Mouse (Mus musculus) midbrain, embryonic 13.5 days (tissue): ENCODE data around the gene Chd1l. TPM values are rescaled to one million over a fixed set of nuclear protein-coding genes. Genes with fewer than 3 reads are reported as not detected.
A peak's percentile ranks its signal among the peaks of the same experiment; 100 is the strongest.

Experiments
- ATAC-seq: fragments of 200-750 bp; cut with Nextera tagmentation; 2 replicates; pipeline ENCODE4 v1.8.0; 2017; ENCODE audit warnings: mild to moderate bottlenecking, moderate TSS enrichment, moderate library complexity
- H3K27ac ChIP-seq: fragments of 300-500 bp; sonication (generic); 2 replicates; pipeline ENCODE4 v1.5.1; 2015; ENCODE audit warnings: inconsistent platforms, mild to moderate bottlenecking, moderate library complexity
- H3K27me3 ChIP-seq: fragments of 300-500 bp; sonication (generic); 2 replicates; pipeline ENCODE4 v1.6.1; 2015; ENCODE audit warnings: mild to moderate bottlenecking, inconsistent platforms
- H3K36me3 ChIP-seq: fragments of 300-500 bp; sonication (generic); 2 replicates; pipeline ENCODE4 v1.6.1; 2015; ENCODE audit warnings: mild to moderate bottlenecking, inconsistent platforms
- H3K4me1 ChIP-seq: fragments of 300-500 bp; sonication (generic); replicated peaks from 2 replicates; pipeline ENCODE4 v1.6.1; 2015; ENCODE audit warnings: inconsistent platforms
- H3K4me2 ChIP-seq: fragments of 300-500 bp; sonication (generic); replicated peaks from 2 replicates; pipeline ENCODE4 v1.6.1; 2015; ENCODE audit warnings: moderate library complexity, mild to moderate bottlenecking, inconsistent platforms
- H3K4me3 ChIP-seq: fragments of 300-500 bp; sonication (generic); replicated peaks from 2 replicates; pipeline ENCODE4 v1.5.1; 2015; ENCODE audit warnings: mild to moderate bottlenecking, inconsistent platforms
- H3K9ac ChIP-seq: fragments of 300-500 bp; sonication (generic); replicated peaks from 2 replicates; pipeline ENCODE4 v1.6.1; 2015; ENCODE audit warnings: mild to moderate bottlenecking, inconsistent platforms
- H3K9me3 ChIP-seq: fragments of 300-500 bp; sonication (generic); 2 replicates; pipeline ENCODE4 v1.6.1; 2016; ENCODE audit warnings: mild to moderate bottlenecking, inconsistent platforms
- WGBS: fragments of 180-500 bp; shearing (Covaris S2); methylation state at CpG from one replicate; pipeline ENCODE4 v1.1.7; 2015; 5-methylcytosine and 5-hydroxymethylcytosine counted together
- polyA plus RNA-seq: library from polyadenylated mRNA; unstranded; fragments of >200 nt; fragmentation: Nextera tagmentation; extraction: Ambion mirVana; gene quantifications from 2 replicates; pipeline ENCODE4 v1.2.1, GENCODE M21; 2015

Gene Chd1l
- polyA plus RNA-seq, 1 experiment from 2014 or later: 8.2 TPM

DNA sequence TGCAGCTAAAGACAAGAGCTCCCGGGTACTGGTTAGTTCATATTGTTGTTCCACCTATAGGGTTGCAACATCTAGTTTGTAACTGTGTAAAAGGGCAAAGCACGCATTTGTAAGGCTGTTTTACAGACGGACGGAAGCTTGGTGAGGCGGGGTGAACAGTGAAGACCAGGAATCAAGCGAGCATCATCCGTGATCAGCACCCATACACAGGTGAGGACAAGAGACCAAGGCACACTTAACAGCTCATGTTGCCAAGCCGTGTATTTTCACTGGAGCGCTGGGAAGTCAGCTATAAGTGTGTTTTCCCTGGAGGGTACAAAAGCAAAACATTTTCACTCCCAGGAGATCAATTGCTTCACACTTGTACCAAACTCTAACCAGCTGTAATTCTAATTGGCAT, 36.2 kb downstream of the Chd1l start:
- no peak for ATAC-seq
- Histone ChIP-seq H3K27ac (no peak overlapping the region), H3K9ac (no peak overlapping the region), H3K4me1 (no peaks in the 10 kb centered on the region), H3K4me3 (no peak overlapping the region), H3K27me3 (no peaks in the 10 kb centered on the region), H3K9me3 (no peaks in the 10 kb centered on the region), H3K4me2 (no peak overlapping the region), H3K36me3 (no peaks in the 10 kb centered on the region)
- 88% methylated on average over 9 of the region's 9 CpGs for WGBS

DNA sequence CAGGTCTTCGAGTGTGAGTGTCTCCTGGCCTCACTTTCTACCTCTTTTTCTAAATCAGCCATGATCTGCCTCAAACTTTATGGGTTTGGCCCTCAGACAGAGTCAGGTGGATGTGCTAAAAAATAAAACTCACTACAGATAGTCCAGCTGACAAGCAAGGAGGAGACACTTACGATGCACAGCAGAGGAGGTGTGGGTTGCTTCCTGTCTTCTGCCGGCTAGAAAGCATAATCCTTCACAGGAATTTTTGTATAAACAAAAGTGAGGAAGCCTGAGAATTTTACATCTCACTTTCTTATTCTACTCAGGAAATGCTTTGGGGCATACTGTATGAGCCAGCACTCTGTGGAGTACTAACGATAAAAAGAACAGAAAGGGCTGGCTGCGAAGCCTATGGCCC, 45.4 kb downstream of the Chd1l start:
- no peaks in the 10 kb centered on the region for H3K4me1 ChIP-seq
- H3K4me2 ChIP-seq: no peak overlapping the region
- H3K4me3 ChIP-seq: no peak overlapping the region
- no peak overlapping the region for H3K27ac ChIP-seq
- peaks cover 12% of the 10 kb centered on the region; the same call in 1 of the 2 replicates for H3K36me3 ChIP-seq
- ATAC-seq: no peak
- H3K27me3 ChIP-seq: no peaks in the 10 kb centered on the region
- H3K9ac ChIP-seq: no peak overlapping the region
- WGBS: 83% methylated on average over 5 of the region's 5 CpGs
- no peaks in the 10 kb centered on the region for H3K9me3 ChIP-seq

DNA sequence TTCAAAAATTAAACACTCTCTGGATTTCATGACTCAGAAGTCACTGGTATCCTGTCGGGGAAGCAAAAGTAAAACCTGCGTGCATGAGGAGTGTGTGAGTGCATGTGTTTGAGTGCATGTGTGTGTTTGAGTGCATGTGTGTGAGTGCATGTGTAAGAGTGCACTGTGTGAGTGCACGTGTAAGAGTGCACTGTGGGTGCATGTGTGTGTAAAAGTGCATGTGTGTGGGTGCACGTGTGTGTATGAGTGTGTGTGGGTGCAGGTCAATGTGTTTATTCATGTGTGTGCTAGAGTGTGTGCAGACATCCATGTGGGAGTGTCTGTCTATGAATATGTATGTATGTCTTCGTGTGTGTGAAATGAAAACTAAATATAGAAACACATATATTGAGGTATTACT, 51.4 kb downstream of the Chd1l start:
- no peaks in the 10 kb centered on the region for H3K4me1 ChIP-seq
- no peak overlapping the region for H3K9ac ChIP-seq
- H3K4me3 ChIP-seq: no peak overlapping the region
- peaks cover 5% of the 10 kb centered on the region; the same call in 1 of the 2 replicates for H3K36me3 ChIP-seq
- H3K4me2 ChIP-seq: no peak overlapping the region
- no peak overlapping the region for H3K27ac ChIP-seq
- H3K9me3 ChIP-seq: no peaks in the 10 kb centered on the region
- 90% methylated on average over 5 of the region's 5 CpGs for WGBS
- no peaks in the 10 kb centered on the region for H3K27me3 ChIP-seq
- no peak for ATAC-seq

DNA sequence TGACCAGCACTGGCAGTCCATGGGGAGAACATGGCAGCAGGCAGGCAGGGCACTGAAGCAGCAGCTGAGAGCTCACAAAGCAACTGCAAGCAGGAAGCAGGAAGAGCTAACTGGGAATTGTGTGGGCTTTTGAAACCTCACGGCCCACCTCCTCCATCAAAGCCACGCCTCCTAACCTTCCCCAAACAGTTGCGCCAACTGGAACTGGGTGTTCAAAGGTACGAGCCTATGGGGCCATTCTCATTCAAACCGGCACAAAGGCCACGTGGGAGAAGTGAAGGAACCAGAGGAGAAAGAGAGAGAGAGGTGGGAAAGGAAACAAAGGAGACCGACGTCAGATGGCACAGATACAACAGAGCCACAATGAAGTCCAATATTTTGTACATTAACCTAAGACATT, 63.8 kb downstream of the Chd1l start:
- ATAC-seq: no peak
- no peak overlapping the region for H3K27ac ChIP-seq

DNA sequence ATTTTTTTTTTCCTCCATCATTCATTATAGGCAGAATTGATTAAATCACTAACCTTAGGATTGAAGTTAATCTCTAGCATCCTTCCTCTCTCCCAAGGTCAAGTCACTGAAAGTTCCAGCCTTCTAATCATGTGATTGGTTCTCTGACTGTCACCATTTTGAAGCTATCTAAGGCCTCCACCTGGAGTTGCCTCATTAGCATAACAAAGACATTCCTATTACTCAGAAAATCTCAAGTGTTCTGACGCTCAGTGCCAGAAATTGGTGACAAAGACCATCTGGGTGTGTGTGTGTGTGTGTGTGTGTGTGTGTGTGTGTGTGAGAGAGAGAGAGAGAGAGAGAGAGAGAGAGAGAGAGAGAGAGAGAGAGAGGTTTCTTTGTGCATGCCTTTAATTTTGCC, 69.8 kb downstream of the Chd1l start:
- Histone ChIP-seq H3K27me3 (no peaks in the 10 kb centered on the region), H3K27ac (no peak overlapping the region), H3K9ac (no peak overlapping the region), H3K36me3 (no peaks in the 10 kb centered on the region), H3K4me3 (no peak overlapping the region), H3K4me2 (no peak overlapping the region), H3K4me1 (0 out of 2 replicates have a peak, but pooled peaks cover 4% of the 10 kb centered on the region), H3K9me3 (no peaks in the 10 kb centered on the region)
- no peak for ATAC-seq
- 0% methylated on average over 1 of the region's 1 CpGs for WGBS

More for the DNA sequence above, 63.8 kb downstream of the Chd1l start:
- Histone ChIP-seq H3K9ac (no peak overlapping the region), H3K4me1 (no peaks in the 10 kb centered on the region), H3K4me2 (no peak overlapping the region), H3K36me3 (no peaks in the 10 kb centered on the region), H3K9me3 (no peaks in the 10 kb centered on the region), H3K27me3 (no peaks in the 10 kb centered on the region), H3K4me3 (no peak overlapping the region)
- WGBS: 35% methylated on average over 8 of the region's 8 CpGs

DNA sequence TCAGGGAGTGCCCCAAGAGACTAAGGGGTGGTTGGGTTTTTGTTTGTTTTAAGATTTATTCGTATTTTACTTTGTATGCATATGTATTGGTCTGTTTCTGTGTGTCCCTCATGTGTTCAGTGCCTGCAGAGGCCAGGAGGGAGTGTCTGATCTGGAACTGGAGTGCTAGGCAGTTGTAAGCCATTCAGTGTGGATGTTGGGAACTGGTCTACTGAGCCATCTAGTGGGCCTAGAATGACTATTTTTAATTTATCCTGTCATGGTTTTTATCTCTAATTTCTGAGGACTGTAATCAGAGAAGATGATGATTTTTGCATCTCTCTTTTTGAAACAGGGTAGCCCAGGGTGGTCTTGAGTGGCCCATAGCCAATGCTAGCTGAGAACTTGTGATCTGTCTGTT, 71.4 kb downstream of the Chd1l start:
- H3K9ac ChIP-seq: no peak overlapping the region
- WGBS: 61% methylated on average over 1 of the region's 1 CpGs
- no peaks in the 10 kb centered on the region for H3K27me3 ChIP-seq

DNA sequence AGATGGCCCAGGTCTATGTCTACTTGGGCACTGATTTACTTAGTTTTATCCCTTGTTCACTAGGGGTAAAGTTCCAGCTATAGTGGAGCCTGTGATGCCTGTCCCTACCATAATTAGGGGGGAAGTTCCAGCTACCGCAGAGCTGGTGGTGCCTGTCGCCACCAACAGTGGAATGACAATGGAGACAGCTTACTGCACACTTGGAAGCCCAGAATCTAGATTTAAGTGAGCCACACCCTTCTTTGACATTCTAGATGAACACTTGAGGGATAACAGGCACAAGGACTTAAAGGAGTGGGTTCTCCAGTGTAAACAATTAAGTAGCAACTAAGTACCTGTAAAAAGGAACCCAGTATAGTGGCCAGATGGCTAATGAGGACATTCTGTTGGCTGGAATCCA, 73.0 kb downstream of the Chd1l start:
- H3K4me3 ChIP-seq: no peak overlapping the region
- 0 out of 2 replicates have a peak, but pooled peaks cover 4% of the 10 kb centered on the region for H3K4me1 ChIP-seq
- H3K27me3 ChIP-seq: no peaks in the 10 kb centered on the region
- H3K4me2 ChIP-seq: no peak overlapping the region
- H3K27ac ChIP-seq: no peak overlapping the region
- no peaks in the 10 kb centered on the region for H3K9me3 ChIP-seq
- 83% methylated on average over 2 of the region's 2 CpGs for WGBS
- no peak overlapping the region for H3K9ac ChIP-seq
- ATAC-seq: no peak
- H3K36me3 ChIP-seq: no peaks in the 10 kb centered on the region

More for the DNA sequence above, 71.4 kb downstream of the Chd1l start:
- H3K9me3 ChIP-seq: no peaks in the 10 kb centered on the region
- 0 out of 2 replicates have a peak, but pooled peaks cover 4% of the 10 kb centered on the region for H3K4me1 ChIP-seq
- no peaks in the 10 kb centered on the region for H3K36me3 ChIP-seq
- H3K27ac ChIP-seq: no peak overlapping the region
- no peak for ATAC-seq
- H3K4me3 ChIP-seq: no peak overlapping the region
- no peak overlapping the region for H3K4me2 ChIP-seq

DNA sequence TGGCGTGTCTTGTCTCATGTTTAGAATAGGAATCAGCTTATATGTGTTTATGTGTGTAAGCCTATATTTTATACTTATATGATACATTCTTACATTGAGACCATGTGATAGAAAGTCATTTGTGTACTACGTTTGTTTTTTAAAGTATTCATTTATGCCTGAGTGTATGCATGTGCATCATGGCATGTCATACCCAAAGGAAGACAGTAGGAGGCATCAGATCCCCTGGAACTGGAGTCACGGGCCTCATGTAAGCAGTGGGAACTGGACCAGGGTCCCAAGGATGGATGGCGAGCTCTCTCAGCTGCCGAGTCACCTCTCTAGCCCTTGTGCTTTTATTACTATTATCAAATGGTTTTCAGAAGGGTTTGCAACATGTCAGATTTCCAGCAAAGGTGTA, 74.3 kb downstream of the Chd1l start:
- Histone ChIP-seq H3K4me2 (no peak overlapping the region), H3K4me3 (no peak overlapping the region), H3K27ac (no peak overlapping the region), H3K9me3 (no peaks in the 10 kb centered on the region), H3K4me1 (0 out of 2 replicates have a peak, but pooled peaks cover 4% of the 10 kb centered on the region), H3K36me3 (no peaks in the 10 kb centered on the region), H3K27me3 (no peaks in the 10 kb centered on the region), H3K9ac (no peak overlapping the region)
- ATAC-seq: no peak
- WGBS: 91% methylated on average over 5 of the region's 5 CpGs

DNA sequence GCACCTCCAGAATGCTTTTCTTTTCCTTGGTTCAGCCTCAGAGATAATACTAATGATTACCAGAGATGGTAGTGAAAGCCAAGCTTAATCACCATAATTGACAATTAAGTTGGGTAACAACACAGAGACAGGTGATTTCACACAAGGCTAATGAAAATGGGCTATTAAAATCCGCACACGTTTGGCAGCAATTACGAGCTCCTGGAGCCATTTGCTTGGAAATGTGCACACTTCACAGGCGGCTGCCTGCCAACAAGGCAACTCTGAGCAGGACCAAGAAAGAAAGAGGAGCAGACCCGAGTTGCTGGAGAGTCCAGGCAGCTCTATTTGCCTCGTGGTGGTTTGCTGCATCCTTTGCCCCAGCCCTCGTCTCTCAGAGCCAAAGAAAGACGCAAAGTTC, 84.5 kb downstream of the Chd1l start:
- Histone ChIP-seq H3K9ac (no peak overlapping the region), H3K27ac (no peak overlapping the region), H3K9me3 (no peaks in the 10 kb centered on the region), H3K27me3 (no peaks in the 10 kb centered on the region), H3K4me1 (peaks cover 15% of the 10 kb centered on the region), H3K4me2 (no peak overlapping the region), H3K36me3 (no peaks in the 10 kb centered on the region), H3K4me3 (no peak overlapping the region)
- no peak for ATAC-seq
- WGBS: 75% methylated on average over 8 of the region's 8 CpGs

DNA sequence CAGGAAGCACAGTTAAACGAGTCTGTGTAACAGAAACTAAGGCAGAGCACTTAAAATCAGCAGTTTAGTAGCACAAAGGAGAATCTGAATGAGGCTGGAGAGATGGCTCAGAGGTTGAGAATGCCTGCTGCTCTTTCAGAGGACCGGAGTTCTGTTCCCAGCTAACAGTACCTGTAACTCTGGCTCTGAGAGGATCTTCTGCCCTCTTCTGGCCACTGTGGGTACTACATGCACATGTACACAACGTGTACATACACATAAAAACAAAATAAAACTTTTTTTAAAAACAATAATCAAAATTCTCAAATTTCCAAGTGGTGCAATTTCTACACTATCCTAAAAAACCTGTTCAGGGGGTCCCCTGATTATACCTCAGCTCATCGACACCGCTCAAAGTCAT, 85.2 kb downstream of the Chd1l start:
- Histone ChIP-seq H3K36me3 (no peaks in the 10 kb centered on the region), H3K4me1 (peaks cover 15% of the 10 kb centered on the region), H3K4me3 (no peak overlapping the region), H3K4me2 (no peak overlapping the region), H3K9ac (no peak overlapping the region), H3K27me3 (no peaks in the 10 kb centered on the region), H3K27ac (no peak overlapping the region), H3K9me3 (no peaks in the 10 kb centered on the region)
- 85% methylated on average over 5 of the region's 5 CpGs for WGBS
- no peak for ATAC-seq

DNA sequence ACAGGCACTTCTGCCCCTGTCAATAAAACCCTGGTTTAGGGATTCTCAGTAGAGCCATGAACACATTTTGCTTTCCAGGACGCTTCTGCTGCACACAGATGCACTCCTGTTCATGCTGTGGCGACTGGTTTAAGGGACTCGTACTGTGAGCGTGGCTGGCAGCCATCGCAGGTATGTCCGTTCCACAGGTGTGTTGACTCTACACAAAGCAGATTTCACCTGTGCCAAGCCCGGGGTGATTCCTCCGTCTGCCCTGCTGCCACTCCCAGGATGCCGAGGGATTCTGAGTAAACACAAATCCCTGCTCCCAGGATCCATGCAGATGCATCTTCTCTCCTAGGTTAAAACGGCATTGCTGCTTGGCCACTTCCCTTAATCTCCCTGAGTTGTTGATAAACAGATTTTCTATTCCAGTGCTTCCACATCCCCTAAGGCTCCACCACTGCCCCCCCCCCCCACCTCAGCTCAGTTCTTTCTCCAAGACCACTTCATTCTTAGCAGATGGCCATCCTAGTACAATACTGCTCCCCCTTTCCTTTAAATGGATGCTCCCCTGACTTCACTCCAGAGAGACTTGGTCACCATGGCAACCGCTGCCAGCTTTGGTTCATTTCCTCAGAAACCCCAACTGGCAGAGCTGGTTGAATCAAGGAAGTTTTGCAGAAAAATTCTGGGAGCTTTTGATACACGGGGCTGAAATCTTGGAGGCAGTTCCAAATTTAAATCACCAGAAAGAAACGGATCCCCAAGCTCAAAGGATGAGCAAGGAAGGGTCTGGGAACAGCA, 87.9 kb downstream of the Chd1l start:
- peak; percentile 85 for ATAC-seq
- H3K9ac ChIP-seq: no peak overlapping the region
- H3K27ac ChIP-seq: peak overlapping the region; percentile 62
- H3K4me1 ChIP-seq: peaks cover 15% of the 10 kb centered on the region
- 55% methylated on average over 13 of the region's 13 CpGs for WGBS
- H3K9me3 ChIP-seq: peaks cover 16% of the 10 kb centered on the region; the same call in 1 of the 2 replicates
- peak overlapping the region; percentile 13; the same call in 1 of the 2 replicates for H3K4me2 ChIP-seq
- H3K27me3 ChIP-seq: no peaks in the 10 kb centered on the region
- no peaks in the 10 kb centered on the region for H3K36me3 ChIP-seq
- no peak overlapping the region for H3K4me3 ChIP-seq

DNA sequence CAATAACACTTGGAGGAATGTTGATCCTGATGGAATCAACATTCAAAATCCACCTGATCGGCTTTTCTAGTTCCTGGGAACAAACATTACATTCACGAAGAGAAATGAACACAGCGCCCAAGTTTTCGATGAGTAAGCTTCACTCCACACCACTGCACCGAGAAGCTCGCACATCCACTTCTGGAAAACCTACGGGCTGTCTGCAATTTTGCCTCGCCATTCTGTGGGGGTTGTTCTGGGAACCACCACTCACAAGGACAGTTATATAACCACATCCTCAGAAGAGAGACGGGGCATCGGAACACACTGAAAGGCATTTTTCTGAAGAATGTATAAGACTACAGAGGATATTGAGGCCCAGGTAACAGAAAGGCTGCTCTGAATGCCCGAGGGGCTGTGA, 90.1 kb downstream of the Chd1l start:
- Histone ChIP-seq H3K9ac (no peak overlapping the region), H3K27ac (no peak overlapping the region), H3K27me3 (no peaks in the 10 kb centered on the region), H3K9me3 (peaks cover 16% of the 10 kb centered on the region; the same call in 1 of the 2 replicates), H3K36me3 (no peaks in the 10 kb centered on the region), H3K4me1 (peaks cover 15% of the 10 kb centered on the region), H3K4me2 (no peak overlapping the region), H3K4me3 (no peak overlapping the region)
- WGBS: 97% methylated on average over 11 of the region's 11 CpGs
- no peak for ATAC-seq

DNA sequence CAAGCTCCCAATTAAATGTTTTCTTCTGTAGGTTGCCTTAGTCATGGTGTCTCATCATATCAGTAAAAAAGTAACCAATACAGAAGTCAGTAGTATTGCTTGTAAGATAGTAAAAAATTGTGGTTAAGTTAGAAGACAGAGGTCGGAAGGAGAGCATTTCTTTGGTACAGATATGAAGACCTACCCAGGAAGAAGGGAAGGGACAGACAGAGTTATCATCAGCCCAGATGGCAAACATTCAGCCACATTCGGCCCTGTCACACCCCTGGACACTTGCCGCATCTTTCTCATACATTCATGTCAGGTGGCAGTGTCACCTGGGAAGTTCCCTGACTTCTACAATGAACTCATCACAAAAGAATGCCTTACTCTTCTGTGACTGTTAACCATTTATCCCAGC, 97.7 kb downstream of the Chd1l start:
- Histone ChIP-seq H3K36me3 (no peaks in the 10 kb centered on the region), H3K27me3 (no peaks in the 10 kb centered on the region), H3K4me3 (no peak overlapping the region), H3K9me3 (no peaks in the 10 kb centered on the region), H3K4me2 (no peak overlapping the region), H3K27ac (no peak overlapping the region), H3K9ac (no peak overlapping the region), H3K4me1 (peaks cover under 1% of the 10 kb centered on the region; the same call in 1 of the 2 replicates)
- 90% methylated on average over 3 of the region's 3 CpGs for WGBS
- ATAC-seq: no peak
